Mouse (Mus musculus) telencephalon, adult 2 months (tissue): ENCODE measurements at regions not wholly inside any gene's neighbourhood (a gene's known extent, or its start where the extent isn't known, plus 50 kb on each side); places are given as distances from the start of the nearest gene placed in this dataset.

Source experiments
- DNase-seq: peaks from one replicate; pipeline ENCODE4 v3.0.0-alpha.2; 2011; ENCODE audit warnings: low read depth, low spot score

DNA sequence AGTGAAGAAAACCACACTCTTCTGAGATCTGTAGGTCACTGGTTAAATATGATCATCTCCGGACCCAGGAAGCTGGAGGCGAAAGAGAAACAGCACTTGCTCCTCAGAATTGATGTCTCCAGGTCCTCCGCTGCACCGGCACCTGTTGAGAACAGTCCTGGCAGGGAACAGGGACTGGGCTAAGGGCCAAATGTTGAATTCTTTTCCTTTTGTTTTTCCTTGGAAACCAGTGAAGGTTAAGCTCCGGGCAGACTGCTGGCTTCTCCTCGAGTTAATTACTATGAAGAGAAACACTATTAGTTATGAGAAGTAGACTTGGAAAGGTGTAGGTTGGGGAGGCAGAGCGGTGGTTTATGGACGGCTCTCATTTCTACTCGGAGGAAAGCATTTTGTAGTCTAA lies 242.7 kb downstream of the Rngtt start:
- no peak for DNase-seq

GRCm38 (mm10) chr4:33554606-33555005 lies 244.5 kb downstream of the Rngtt start:
- no peak for DNase-seq

- no peak for DNase-seq
These were observed 245.3 kb downstream of the Rngtt start for GRCm38 (mm10) chr4:33555231-33555933.

GRCm38 (mm10) chr4:33555966-33556365 lies 245.9 kb downstream of the Rngtt start:
- DNase-seq: no peak

DNA sequence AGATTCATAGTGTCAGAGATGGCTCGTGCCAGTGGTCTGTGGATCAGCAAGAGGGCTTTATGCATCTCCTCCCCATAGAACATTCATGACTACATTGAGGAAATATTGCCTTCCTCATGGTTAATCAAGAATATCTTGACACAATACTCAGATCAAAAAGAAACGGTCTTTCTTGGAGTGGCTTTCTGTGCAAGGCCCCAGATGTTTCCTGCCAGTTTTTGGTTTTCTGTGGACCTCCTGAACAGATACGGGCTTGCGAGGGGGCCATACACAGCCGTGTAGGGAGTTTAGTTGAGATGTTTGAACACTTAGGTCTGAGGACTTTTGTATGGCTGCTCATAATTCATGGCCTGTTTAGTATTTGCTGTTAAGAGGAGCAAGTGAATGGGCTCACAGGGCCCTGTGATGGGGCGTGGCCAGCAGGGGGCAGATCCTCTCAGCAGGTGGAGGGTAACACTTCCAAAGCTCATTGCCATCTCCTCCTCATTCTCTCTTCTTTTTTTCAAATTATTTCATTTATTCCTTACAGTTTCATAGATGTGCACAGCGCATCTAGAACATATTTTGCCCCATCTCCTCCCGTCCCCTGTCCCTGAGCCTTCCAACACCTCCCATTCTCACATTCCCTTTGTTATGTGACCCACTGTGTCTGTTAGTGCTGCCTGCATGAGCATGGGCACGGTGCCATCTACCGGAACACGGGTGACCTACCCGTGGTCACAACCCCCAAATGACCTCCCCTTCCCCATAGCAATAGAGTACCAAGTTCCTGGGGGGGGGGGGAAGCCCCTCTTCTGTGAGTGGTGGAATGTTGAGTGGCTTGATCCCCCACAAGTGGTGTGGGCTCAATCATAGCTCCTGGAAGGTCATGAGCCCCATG lies 246.8 kb downstream of the Rngtt start:
- no peak for DNase-seq

GRCm38 (mm10) chr4:33570274-33570673 lies 260.2 kb downstream of the Rngtt start:
- DNase-seq: no peak

DNA sequence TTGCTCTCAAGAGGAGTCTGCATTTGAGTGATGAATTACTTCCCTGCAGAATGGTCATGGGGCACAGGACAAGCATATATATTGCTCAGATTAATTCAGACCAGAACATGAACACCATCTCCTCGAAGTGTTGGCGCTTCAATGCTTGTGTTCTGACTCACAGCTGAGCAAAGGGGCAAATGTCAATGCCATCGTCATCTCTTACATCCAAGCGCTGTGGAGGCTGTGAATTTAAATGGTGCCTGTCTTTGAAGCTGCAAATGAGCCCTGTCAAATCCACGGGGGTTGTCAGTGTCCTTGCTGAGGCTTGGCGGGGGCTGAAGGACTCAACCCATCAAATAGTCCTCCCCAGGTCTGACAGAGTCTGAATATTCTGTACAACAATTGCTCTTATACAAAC lies 261.2 kb downstream of the Rngtt start:
- DNase-seq: no peak

- no peak for DNase-seq
These were observed 267.5 kb downstream of the Rngtt start for GRCm38 (mm10) chr4:33577631-33578030.

DNA sequence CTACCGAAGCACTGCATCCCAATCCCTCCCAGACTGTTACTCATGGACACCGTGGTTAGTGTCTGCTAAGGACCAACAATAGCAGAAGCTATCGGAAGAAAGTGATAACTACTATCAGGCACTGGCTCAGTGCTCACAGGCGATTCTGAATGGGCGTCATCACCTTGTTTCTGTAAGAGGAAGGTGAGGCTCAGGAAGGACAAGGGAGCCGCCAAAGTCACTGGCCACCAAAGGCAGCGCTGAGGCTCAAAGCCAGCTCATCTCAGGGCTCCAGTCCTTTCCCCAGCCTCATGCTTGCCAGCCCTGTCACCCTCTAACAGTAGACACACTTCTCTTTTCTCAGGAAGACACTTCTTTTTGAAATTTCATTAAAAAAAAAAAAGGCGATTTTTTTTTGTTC lies 270.4 kb downstream of the Rngtt start:
- no peak for DNase-seq

DNA sequence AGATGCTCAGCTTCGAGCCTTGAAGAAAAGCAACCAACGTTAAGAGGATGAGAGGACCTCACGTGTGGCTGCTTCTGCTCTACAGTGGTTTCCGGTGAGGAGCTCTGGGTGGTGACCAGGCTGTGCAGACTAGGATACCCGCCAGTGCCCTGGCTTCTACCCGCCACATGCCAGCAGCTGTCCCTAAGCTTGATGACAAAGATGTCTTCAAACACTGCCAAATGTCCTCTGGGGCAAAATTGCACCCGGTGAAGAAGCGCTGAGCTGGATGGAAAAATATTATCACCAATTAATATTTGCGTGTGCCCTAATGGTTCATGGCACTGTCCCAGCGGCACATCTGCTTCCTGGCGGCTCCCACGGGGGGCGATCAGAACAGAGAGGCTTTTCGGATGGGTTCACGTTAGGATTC lies 271.1 kb downstream of the Rngtt start:
- no peak for DNase-seq

DNA sequence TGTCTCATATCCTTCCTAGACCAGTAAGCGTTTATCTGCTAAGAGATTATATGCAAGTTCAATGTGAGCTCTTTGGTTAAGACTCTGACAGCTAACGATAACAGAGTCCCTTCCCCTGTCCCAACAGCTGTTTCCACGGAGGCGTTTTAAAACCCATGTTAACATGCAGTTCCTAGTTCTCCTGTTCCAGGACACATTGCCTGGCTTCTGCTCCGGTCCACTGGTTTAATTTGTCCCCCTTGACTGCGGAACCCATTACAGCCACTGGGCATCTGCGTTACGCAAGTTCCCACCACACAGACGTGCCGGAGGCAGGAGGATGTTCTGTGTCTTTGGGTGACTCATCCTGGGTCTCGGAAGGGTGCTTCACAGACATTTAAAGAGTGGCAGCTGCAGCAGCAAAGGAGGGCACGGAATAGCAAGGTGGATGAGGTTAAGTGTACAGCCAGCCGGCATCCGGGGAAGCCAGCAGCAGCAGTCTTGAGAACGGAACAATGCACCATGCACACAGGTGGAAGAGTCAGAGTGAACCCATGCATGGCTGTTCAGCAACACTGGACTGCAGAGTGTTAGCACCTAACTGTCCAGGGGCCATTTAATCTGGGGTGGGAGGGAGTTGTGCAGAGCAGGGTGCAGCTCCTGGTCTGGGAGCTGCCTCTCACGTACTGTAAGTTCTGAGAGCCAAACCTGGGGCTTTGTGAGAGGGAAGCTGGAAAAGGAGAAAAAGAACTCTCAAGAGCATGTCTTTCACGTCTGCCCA lies 271.8 kb downstream of the Rngtt start:
- DNase-seq: no peak

- no peak for DNase-seq
These were observed 273.0 kb downstream of the Rngtt start for GRCm38 (mm10) chr4:33582986-33583720.

GRCm38 (mm10) chr4:33583979-33584907 lies 274.1 kb downstream of the Rngtt start:
- no peak for DNase-seq

DNA sequence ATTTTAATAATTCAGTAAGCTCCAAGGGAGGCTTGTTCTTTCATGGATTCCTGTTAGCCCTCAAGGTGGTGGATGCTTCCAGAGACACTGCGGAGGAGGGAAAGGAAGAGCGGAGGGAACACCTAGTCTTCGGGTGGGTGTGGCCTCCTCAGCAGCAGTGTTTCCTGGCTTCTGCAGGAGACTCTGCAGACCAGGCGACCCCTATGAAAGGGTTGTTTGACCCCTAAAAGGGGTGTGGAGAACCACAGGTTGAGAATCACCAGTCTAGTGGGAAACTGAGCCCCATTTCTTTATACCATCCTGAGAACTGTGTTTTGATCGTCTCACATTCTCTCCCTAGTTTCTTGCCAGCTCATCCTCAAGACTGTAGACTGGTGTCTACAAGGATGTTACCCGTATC lies 275.7 kb downstream of the Rngtt start:
- DNase-seq: no peak

DNA sequence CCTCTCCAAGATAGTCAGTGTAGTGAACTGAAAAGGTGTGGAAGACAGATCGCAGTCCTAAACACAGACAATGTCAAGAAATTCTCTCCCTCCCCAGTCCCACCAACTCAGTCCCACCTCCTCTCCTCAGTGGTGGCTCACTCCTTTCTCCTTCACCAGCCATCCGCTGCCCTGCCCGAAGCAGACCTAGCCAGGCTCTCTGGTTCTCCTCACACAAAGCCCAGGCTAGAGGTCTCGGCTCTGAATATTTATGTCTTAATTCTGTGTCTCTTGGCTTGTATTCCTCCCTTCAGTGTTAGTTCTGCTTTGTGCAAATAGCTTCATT lies 276.1 kb downstream of the Rngtt start:
- DNase-seq: no peak

GRCm38 (mm10) chr4:33586615-33587451 lies 276.7 kb downstream of the Rngtt start:
- no peak for DNase-seq

GRCm38 (mm10) chr4:33587666-33588065 lies 277.6 kb downstream of the Rngtt start:
- DNase-seq: no peak

DNA sequence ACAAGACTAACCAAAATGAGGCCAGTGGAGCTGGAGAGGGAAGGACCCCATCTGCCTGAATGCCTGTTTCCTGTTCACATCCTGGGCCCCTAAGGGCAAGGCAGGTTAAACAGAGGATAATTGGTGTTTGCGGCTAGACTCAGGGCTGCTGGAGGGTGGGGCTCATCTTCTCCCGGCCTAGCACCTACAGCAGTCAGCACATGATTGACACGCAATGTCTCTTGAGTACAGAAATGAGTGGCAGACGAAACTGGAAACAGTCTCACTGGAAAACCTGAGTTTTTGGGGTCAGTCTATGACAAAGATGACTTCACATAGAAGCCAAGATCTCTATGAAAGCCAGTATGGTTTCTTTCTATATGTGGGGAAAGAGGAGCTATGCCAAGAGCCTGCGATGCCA lies 278.0 kb downstream of the Rngtt start:
- DNase-seq: no peak

DNA sequence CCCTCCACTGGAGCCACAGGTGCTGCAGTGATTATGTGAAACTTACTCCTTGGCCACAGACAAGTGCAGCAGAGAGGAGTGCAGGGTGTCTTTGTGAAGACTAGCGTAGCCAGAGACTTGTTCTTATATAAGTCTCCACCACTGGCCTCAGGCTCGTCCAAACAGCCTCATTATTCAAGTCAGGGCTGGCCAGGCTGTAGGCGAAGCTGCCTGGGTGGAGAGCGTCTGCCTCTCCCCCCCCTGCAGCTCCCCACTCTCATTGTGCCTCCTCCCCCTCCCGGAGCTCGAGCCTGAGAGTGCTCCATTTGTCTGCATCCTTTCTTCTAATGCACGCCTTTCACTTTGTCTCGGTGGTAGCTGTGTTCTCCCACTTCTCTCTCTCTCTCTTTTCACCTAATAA lies 279.1 kb downstream of the Rngtt start:
- no peak for DNase-seq
